Mouse (Mus musculus): ENCODE measurements at regions not wholly inside any gene's neighbourhood (a gene's known extent, or its start where the extent isn't known, plus 50 kb on each side); places are given as distances from the start of the nearest gene placed in this dataset.

- H3K36me3 ChIP-seq (replicated peaks in 1 of 2; ENCODE audit: control insufficient read depth in 1 of 2, insufficient read depth in 1 of 2, low read length in 1 of 2): no peaks in the 10 kb centered on the region
- no peak overlapping the region for H3K9ac ChIP-seq (ENCODE audit: insufficient read depth, low read depth)
Observed at GRCm38 (mm10) chr3:105309020-105309419, 143.1 kb upstream of the Kcnd3 start.

GRCm38 (mm10) chr3:105353268-105353667, 98.9 kb upstream of the Kcnd3 start:
- Histone ChIP-seq H3K4me2 (ENCODE audit: insufficient read depth, low read depth, poor library complexity, severe bottlenecking) (no peak overlapping the region), H3K4me1 (ENCODE audit: control insufficient read depth in 1 of 2, insufficient read depth in 2 of 2) (peaks cover 0 to 5% of the 10 kb centered on the region in 2 experiments; a peak in 1 of 4 replicates), H3K79me2 (replicated peaks; ENCODE audit: control insufficient read depth, extremely low read depth, insufficient read depth, poor library complexity, severe bottlenecking) (no peaks in the 10 kb centered on the region), H3K36me3 (replicated peaks in 1 of 2; ENCODE audit: control insufficient read depth in 1 of 2, insufficient read depth in 1 of 2, low read length in 1 of 2) (no peaks in the 10 kb centered on the region), H3K9me3 (replicated peaks; ENCODE audit: low read length) (no peaks in the 10 kb centered on the region), H3K27ac (ENCODE audit: insufficient read depth, low read depth) (no peak overlapping the region), H3K27me3 (replicated peaks) (peaks cover 69% of the 10 kb centered on the region), H3K9ac (ENCODE audit: insufficient read depth, low read depth) (no peak overlapping the region), H3K4me3 (replicated peaks in 1 of 3; ENCODE audit: low read depth in 2 of 3, low read length in 2 of 3, poor library complexity in 1 of 3) (no peak overlapping the region)
- TF ChIP-seq MAFK (IDR thresholded peaks at IDR 0.05; ENCODE audit: insufficient replicate concordance, low read length): no peak
- no peak for TF ChIP-seq USF1 (IDR thresholded peaks at IDR 0.05; ENCODE audit: low read depth, low read length)
- TF ChIP-seq USF2 (conservative IDR thresholded peaks at IDR 0.05; ENCODE audit: low read depth, low read length): no peak
- TF ChIP-seq EP300 (IDR thresholded peaks at IDR 0.05; ENCODE audit: low read length): no peak
- no peak for TF ChIP-seq NRF1 (IDR thresholded peaks at IDR 0.05; ENCODE audit: low read depth, low read length)
- no peak for TF ChIP-seq POLR2A (IDR thresholded peaks at IDR 0.05; ENCODE audit: low read depth, low read length)
- TF ChIP-seq NELFE (IDR thresholded peaks at IDR 0.05; ENCODE audit: low read depth, low read length): no peak
- no peak for TF ChIP-seq PAX5 (IDR thresholded peaks at IDR 0.05; ENCODE audit: low read length)
- TF ChIP-seq UBTF (IDR thresholded peaks at IDR 0.05; ENCODE audit: low read depth, low read length): no peak
- TF ChIP-seq TCF12 (IDR thresholded peaks at IDR 0.05; ENCODE audit: low read depth, low read length): no peak
- TF ChIP-seq ETS1 (conservative IDR thresholded peaks at IDR 0.05; ENCODE audit: low read depth, low read length): no peak
- no peak for TF ChIP-seq JUN (IDR thresholded peaks at IDR 0.05; ENCODE audit: insufficient read depth, low read depth, low read length)
- TF ChIP-seq ELF1 (IDR thresholded peaks at IDR 0.05; ENCODE audit: low read depth, low read length): no peak
- TF ChIP-seq ZMIZ1 (IDR thresholded peaks at IDR 0.05; ENCODE audit: low read depth, low read length): no peak
- TF ChIP-seq E2F4 (IDR thresholded peaks at IDR 0.05; ENCODE audit: insufficient replicate concordance, low read depth, low read length): no peak
- no peak for TF ChIP-seq BHLHE40 (IDR thresholded peaks at IDR 0.05; ENCODE audit: low read depth, low read length)
- dilution Hi-C loops (cut with MboI; ENCODE audit: extremely low pct_ligation_motif_present, extremely low pct_unique_long_range_greater_than_20kb, low sequenced_read_pairs) (no loop called here), in situ Hi-C loops (cut with MboI; ENCODE audit: low pct_ligation_motif_present, low pct_unique_long_range_greater_than_20kb, low sequenced_read_pairs) (no loop called here)
- no peak for DNase-seq (ENCODE audit: extremely low read depth)

More at GRCm38 (mm10) chr3:105309020-105309419, 143.1 kb upstream of the Kcnd3 start:
- Histone ChIP-seq H3K27ac (ENCODE audit: insufficient read depth, low read depth) (no peak overlapping the region), H3K79me2 (replicated peaks; ENCODE audit: control insufficient read depth, extremely low read depth, insufficient read depth, poor library complexity, severe bottlenecking) (no peaks in the 10 kb centered on the region), H3K9me3 (replicated peaks; ENCODE audit: low read length) (no peaks in the 10 kb centered on the region), H3K4me2 (ENCODE audit: insufficient read depth, low read depth, poor library complexity, severe bottlenecking) (no peak overlapping the region), H3K4me3 (replicated peaks in 1 of 3; ENCODE audit: low read depth in 2 of 3, low read length in 2 of 3, poor library complexity in 1 of 3) (no peak overlapping the region), H3K27me3 (replicated peaks) (peaks cover 69% of the 10 kb centered on the region), H3K4me1 (ENCODE audit: control insufficient read depth in 1 of 2, insufficient read depth in 2 of 2) (no peaks in the 10 kb centered on the region)
- DNase-seq (ENCODE audit: extremely low read depth): no peak
- in situ Hi-C loops (cut with MboI; ENCODE audit: low pct_ligation_motif_present, low pct_unique_long_range_greater_than_20kb, low sequenced_read_pairs): no loop called here
- dilution Hi-C loops (cut with MboI; ENCODE audit: extremely low pct_ligation_motif_present, extremely low pct_unique_long_range_greater_than_20kb, low sequenced_read_pairs): no loop called here
- TF ChIP-seq JUND (conservative IDR thresholded peaks at IDR 0.05; ENCODE audit: low read depth, low read length) (no peak), GABPA (IDR thresholded peaks at IDR 0.05; ENCODE audit: insufficient replicate concordance, low read depth, low read length) (no peak), MYC (IDR thresholded peaks at IDR 0.05; ENCODE audit: low read depth, low read length) (no peak), ZNF384 (IDR thresholded peaks at IDR 0.05; ENCODE audit: low read depth, low read length) (no peak)
